Mouse (Mus musculus): ENCODE measurements around the gene Asah2. TPM values are rescaled to one million over a fixed set of nuclear protein-coding genes. Genes with fewer than 3 reads are reported as not detected.
"Not testable (repeated sequence)": the region's sequence is repeated elsewhere in the genome, so short reads cannot be mapped to it uniquely, and the experiment has no call there.

Asah2 gene
- polyA plus RNA-seq, 1 experiment from 2014 or later, result 0.58 TPM

- Histone ChIP-seq H3K27me3 (ENCODE audit: control insufficient read depth, insufficient read depth, low read depth, low read length) (no peaks in the 10 kb centered on the region), H3K9me3 (replicated peaks; ENCODE audit: control insufficient read depth, low read length) (no peaks in the 10 kb centered on the region), H3K4me1 (ENCODE audit: control insufficient read depth, low read depth, low read length) (no peaks in the 10 kb centered on the region), H3K36me3 (ENCODE audit: control insufficient read depth, insufficient read depth) (no peaks in the 10 kb centered on the region), H3K4me2 (ENCODE audit: low read depth, low read length) (no peak overlapping the region), H3K27ac (ENCODE audit: low read length) (no peak overlapping the region), H3K4me3 (ENCODE audit: low read depth, low read length) (no peak overlapping the region), H3K9ac (ENCODE audit: low read depth, low read length) (no peak overlapping the region)
- 51% methylated on average over 6 of the region's 6 CpGs for WGBS (ENCODE audit: insufficient replicate concordance)
- ATAC-seq (ENCODE audit: low read depth), result no peak
These were observed 20.1 kb downstream of the Asah2 start for GRCm38 (mm10) chr19:32087736-32088470.

GRCm38 (mm10) chr19:32084813-32085212 is 23.2 kb downstream of the Asah2 start:
- H3K9me3 ChIP-seq (replicated peaks; ENCODE audit: control insufficient read depth, low read length); H3K9ac ChIP-seq (ENCODE audit: low read depth, low read length); H3K4me3 ChIP-seq (ENCODE audit: low read depth, low read length); H3K36me3 ChIP-seq (ENCODE audit: control insufficient read depth, insufficient read depth); H3K27me3 ChIP-seq (ENCODE audit: control insufficient read depth, insufficient read depth, low read depth, low read length); H3K4me1 ChIP-seq (ENCODE audit: control insufficient read depth, low read depth, low read length); ATAC-seq (ENCODE audit: low read depth); H3K27ac ChIP-seq (ENCODE audit: low read length); H3K4me2 ChIP-seq (ENCODE audit: low read depth, low read length): not testable (repeated sequence)
- 52% methylated on average over 1 of the region's 1 CpGs for WGBS (ENCODE audit: insufficient replicate concordance)

- Histone ChIP-seq H3K27me3 (ENCODE audit: control insufficient read depth, insufficient read depth, low read depth, low read length) (no peaks in the 10 kb centered on the region), H3K9ac (ENCODE audit: low read depth, low read length) (no peak overlapping the region), H3K27ac (ENCODE audit: low read length) (no peak overlapping the region), H3K4me3 (ENCODE audit: low read depth, low read length) (no peak overlapping the region), H3K9me3 (replicated peaks; ENCODE audit: control insufficient read depth, low read length) (no peaks in the 10 kb centered on the region), H3K36me3 (ENCODE audit: control insufficient read depth, insufficient read depth) (no peaks in the 10 kb centered on the region), H3K4me1 (ENCODE audit: control insufficient read depth, low read depth, low read length) (no peaks in the 10 kb centered on the region), H3K4me2 (ENCODE audit: low read depth, low read length) (no peak overlapping the region)
- 22% methylated on average over 2 of the region's 2 CpGs for WGBS (ENCODE audit: insufficient replicate concordance)
- no peak for ATAC-seq (ENCODE audit: low read depth)
These were observed 37.7 kb downstream of the Asah2 start for GRCm38 (mm10) chr19:32070340-32070739.

GRCm38 (mm10) chr19:32069598-32069997 is 38.4 kb downstream of the Asah2 start:
- Histone ChIP-seq H3K4me1 (ENCODE audit: control insufficient read depth, low read depth, low read length) (no peaks in the 10 kb centered on the region), H3K36me3 (ENCODE audit: control insufficient read depth, insufficient read depth) (no peaks in the 10 kb centered on the region), H3K9me3 (replicated peaks; ENCODE audit: control insufficient read depth, low read length) (no peaks in the 10 kb centered on the region), H3K4me3 (ENCODE audit: low read depth, low read length) (no peak overlapping the region), H3K27ac (ENCODE audit: low read length) (no peak overlapping the region), H3K9ac (ENCODE audit: low read depth, low read length) (no peak overlapping the region), H3K27me3 (ENCODE audit: control insufficient read depth, insufficient read depth, low read depth, low read length) (no peaks in the 10 kb centered on the region), H3K4me2 (ENCODE audit: low read depth, low read length) (no peak overlapping the region)
- 61% methylated on average over 2 of the region's 2 CpGs for WGBS (ENCODE audit: insufficient replicate concordance)
- no peak for ATAC-seq (ENCODE audit: low read depth)

- H3K27ac ChIP-seq (ENCODE audit: low read length), result no peak overlapping the region
- H3K27me3 ChIP-seq (ENCODE audit: control insufficient read depth, insufficient read depth, low read depth, low read length), result no peaks in the 10 kb centered on the region
- no peaks in the 10 kb centered on the region for H3K4me1 ChIP-seq (ENCODE audit: control insufficient read depth, low read depth, low read length)
- 47% methylated on average over 4 of the region's 4 CpGs for WGBS (ENCODE audit: insufficient replicate concordance)
- H3K9ac ChIP-seq (ENCODE audit: low read depth, low read length), result no peak overlapping the region
- H3K4me2 ChIP-seq (ENCODE audit: low read depth, low read length), result no peak overlapping the region
- H3K36me3 ChIP-seq (ENCODE audit: control insufficient read depth, insufficient read depth), result no peaks in the 10 kb centered on the region
- H3K4me3 ChIP-seq (ENCODE audit: low read depth, low read length), result no peak overlapping the region
- H3K9me3 ChIP-seq (replicated peaks; ENCODE audit: control insufficient read depth, low read length), result no peaks in the 10 kb centered on the region
- ATAC-seq (ENCODE audit: low read depth), result no peak
These were observed 40.3 kb downstream of the Asah2 start for GRCm38 (mm10) chr19:32067669-32068068.

GRCm38 (mm10) chr19:32061294-32061693 is 46.7 kb downstream of the Asah2 start:
- Histone ChIP-seq H3K4me3 (ENCODE audit: low read depth, low read length) (no peak overlapping the region), H3K27ac (ENCODE audit: low read length) (no peak overlapping the region), H3K9ac (ENCODE audit: low read depth, low read length) (no peak overlapping the region), H3K9me3 (replicated peaks; ENCODE audit: control insufficient read depth, low read length) (no peaks in the 10 kb centered on the region), H3K36me3 (ENCODE audit: control insufficient read depth, insufficient read depth) (no peaks in the 10 kb centered on the region), H3K4me1 (ENCODE audit: control insufficient read depth, low read depth, low read length) (no peaks in the 10 kb centered on the region), H3K4me2 (ENCODE audit: low read depth, low read length) (no peak overlapping the region), H3K27me3 (ENCODE audit: control insufficient read depth, insufficient read depth, low read depth, low read length) (no peaks in the 10 kb centered on the region)
- 47% methylated on average over 1 of the region's 1 CpGs for WGBS (ENCODE audit: insufficient replicate concordance)
- no peak for ATAC-seq (ENCODE audit: low read depth)

GRCm38 (mm10) chr19:32056252-32056651 is 51.8 kb downstream of the Asah2 start:
- H3K4me2 ChIP-seq (ENCODE audit: low read depth, low read length), result no peak overlapping the region

GRCm38 (mm10) chr19:32055725-32056124 is 52.3 kb downstream of the Asah2 start:
- no peaks in the 10 kb centered on the region for H3K27me3 ChIP-seq (ENCODE audit: control insufficient read depth, insufficient read depth, low read depth, low read length)
- H3K9me3 ChIP-seq (replicated peaks; ENCODE audit: control insufficient read depth, low read length), result no peaks in the 10 kb centered on the region
- H3K4me1 ChIP-seq (ENCODE audit: control insufficient read depth, low read depth, low read length), result no peaks in the 10 kb centered on the region
- H3K9ac ChIP-seq (ENCODE audit: low read depth, low read length), result no peak overlapping the region
- H3K4me2 ChIP-seq (ENCODE audit: low read depth, low read length), result no peak overlapping the region
- no peak for ATAC-seq (ENCODE audit: low read depth)
- 21% methylated on average over 1 of the region's 1 CpGs for WGBS (ENCODE audit: insufficient replicate concordance)
- H3K4me3 ChIP-seq (ENCODE audit: low read depth, low read length), result no peak overlapping the region
- H3K36me3 ChIP-seq (ENCODE audit: control insufficient read depth, insufficient read depth), result no peaks in the 10 kb centered on the region
- no peak overlapping the region for H3K27ac ChIP-seq (ENCODE audit: low read length)

More at GRCm38 (mm10) chr19:32056252-32056651, 51.8 kb downstream of the Asah2 start:
- Histone ChIP-seq H3K9me3 (replicated peaks; ENCODE audit: control insufficient read depth, low read length) (no peaks in the 10 kb centered on the region), H3K4me3 (ENCODE audit: low read depth, low read length) (no peak overlapping the region), H3K27ac (ENCODE audit: low read length) (no peak overlapping the region), H3K27me3 (ENCODE audit: control insufficient read depth, insufficient read depth, low read depth, low read length) (no peaks in the 10 kb centered on the region), H3K9ac (ENCODE audit: low read depth, low read length) (no peak overlapping the region), H3K36me3 (ENCODE audit: control insufficient read depth, insufficient read depth) (no peaks in the 10 kb centered on the region), H3K4me1 (ENCODE audit: control insufficient read depth, low read depth, low read length) (no peaks in the 10 kb centered on the region)
- 53% methylated on average over 1 of the region's 1 CpGs for WGBS (ENCODE audit: insufficient replicate concordance)
- no peak for ATAC-seq (ENCODE audit: low read depth)

GRCm38 (mm10) chr19:32051251-32051650 is 56.8 kb downstream of the Asah2 start:
- WGBS (ENCODE audit: insufficient replicate concordance), result 52% methylated on average over 2 of the region's 2 CpGs
- ATAC-seq (ENCODE audit: low read depth), result no peak

More at GRCm38 (mm10) chr19:32051251-32051650, 56.8 kb downstream of the Asah2 start:
- no peaks in the 10 kb centered on the region for H3K9me3 ChIP-seq (replicated peaks; ENCODE audit: control insufficient read depth, low read length)
- no peak overlapping the region for H3K9ac ChIP-seq (ENCODE audit: low read depth, low read length)
- no peak overlapping the region for H3K4me2 ChIP-seq (ENCODE audit: low read depth, low read length)
- no peak overlapping the region for H3K27ac ChIP-seq (ENCODE audit: low read length)
- H3K36me3 ChIP-seq (ENCODE audit: control insufficient read depth, insufficient read depth), result no peaks in the 10 kb centered on the region
- H3K4me1 ChIP-seq (ENCODE audit: control insufficient read depth, low read depth, low read length), result no peaks in the 10 kb centered on the region
- no peaks in the 10 kb centered on the region for H3K27me3 ChIP-seq (ENCODE audit: control insufficient read depth, insufficient read depth, low read depth, low read length)
- no peak overlapping the region for H3K4me3 ChIP-seq (ENCODE audit: low read depth, low read length)
